Mouse (Mus musculus): ENCODE results near the gene Ino80.

Ino80 gene

GRCm38 (mm10) chr2:119323866-119324575 lies 153.5 kb downstream of the Ino80 start:
- DNase-seq (ENCODE audit: low spot score) = no peak
